Mouse (Mus musculus) kidney, postnatal 0 days (tissue): ENCODE measurements at regions not wholly inside any gene's neighbourhood (a gene's known extent, or its start where the extent isn't known, plus 50 kb on each side); places are given as distances from the start of the nearest gene placed in this dataset.

ENCODE experiments used
- ATAC-seq: fragments of 200-750 bp; cut with Nextera tagmentation; replicated peaks from 2 replicates; pipeline ENCODE4 v1.8.0; 2017; ENCODE audit warnings: low read depth, moderate number of reproducible peaks, moderate TSS enrichment, moderate library complexity; ENCODE audit not compliant: low FRiP score
- DNase-seq: peaks from one replicate; pipeline ENCODE4 v3.0.0-alpha.2; 2016; ENCODE audit warnings: low spot score
- H3K27ac ChIP-seq: fragments of 300-500 bp; sonication (generic); 2 replicates; pipeline ENCODE4 v1.5.1; 2014; ENCODE audit warnings: mild to moderate bottlenecking
- H3K27me3 ChIP-seq: fragments of 300-500 bp; sonication (generic); 2 replicates; pipeline ENCODE4 v1.6.1; 2014; ENCODE audit warnings: low read length, mixed read lengths; ENCODE audit not compliant: insufficient read depth
- H3K36me3 ChIP-seq: fragments of 300-500 bp; sonication (generic); 2 replicates; pipeline ENCODE4 v1.6.1; 2014; ENCODE audit warnings: low read length, mixed read lengths; ENCODE audit not compliant: insufficient read depth
- H3K4me1 ChIP-seq: fragments of 300-500 bp; sonication (generic); replicated peaks from 2 replicates; pipeline ENCODE4 v1.6.1; 2014; ENCODE audit warnings: antibody characterized with exemption, low read length, mixed read lengths; ENCODE audit not compliant: insufficient read depth
- H3K4me2 ChIP-seq: fragments of 300-500 bp; sonication (generic); 2 replicates; pipeline ENCODE4 v1.6.1; 2014; ENCODE audit warnings: mild to moderate bottlenecking, low read length, moderate library complexity, mixed read lengths
- H3K4me3 ChIP-seq: fragments of 300-500 bp; sonication (generic); replicated peaks from 2 replicates; pipeline ENCODE4 v1.5.1; 2014; ENCODE audit warnings: low read depth, low read length
- H3K9ac ChIP-seq: fragments of 300-500 bp; sonication (generic); 2 replicates; pipeline ENCODE4 v1.6.1; 2014; ENCODE audit warnings: low read depth, low read length
- H3K9me3 ChIP-seq: fragments of 300-500 bp; sonication (generic); replicated peaks from 2 replicates; pipeline ENCODE4 v1.6.1; 2016; ENCODE audit warnings: low read length, inconsistent platforms, mixed read lengths
- CTCF ChIP-seq: IDR thresholded peaks from 2 replicates; pipeline ENCODE4 v1.5.1; 2016; ENCODE audit warnings: antibody characterized with exemption, low read depth, mild to moderate bottlenecking, moderate library complexity
- WGBS: fragments of 180-500 bp; shearing (Covaris S2); extraction: QIAGEN DNeasy Blood & Tissue Kit; methylation state at CpG from one replicate; pipeline ENCODE4 v1.1.7; 2014; 5-methylcytosine and 5-hydroxymethylcytosine counted together

DNA sequence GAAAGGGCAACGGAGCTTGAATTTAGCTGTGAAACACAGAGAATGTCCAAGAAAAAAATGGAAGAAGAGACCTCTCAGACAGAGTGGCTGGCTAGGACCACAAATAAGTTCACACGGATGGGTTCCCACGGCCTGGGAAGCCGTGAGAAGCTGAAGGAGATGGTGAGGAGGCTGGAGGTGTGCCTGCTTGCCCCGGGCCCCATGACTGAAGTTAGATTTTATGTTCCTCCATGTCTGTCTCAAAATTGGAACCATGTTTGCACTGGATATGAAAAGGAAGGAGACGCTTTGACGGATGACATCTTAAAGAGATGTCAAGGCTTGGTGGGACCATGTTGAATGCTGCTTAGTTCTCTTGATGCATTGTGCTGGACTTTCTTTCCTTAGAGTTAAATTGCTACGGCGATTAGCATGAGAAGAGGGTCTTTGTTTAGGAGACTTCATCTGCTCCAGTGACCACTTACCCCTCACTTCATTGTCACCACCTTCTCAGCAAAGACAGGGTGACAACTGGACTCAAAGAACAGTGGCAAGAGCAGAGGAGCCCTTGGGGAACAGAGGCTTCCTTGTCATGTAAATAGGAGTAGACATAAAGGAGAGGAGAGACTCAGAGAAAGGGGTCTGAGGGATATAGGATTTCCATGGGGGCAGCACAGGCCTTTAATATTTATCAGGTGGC is 407.4 kb upstream of the Intu start:
- H3K9ac ChIP-seq, result no peak overlapping the region
- DNase-seq, result no peak
- H3K4me2 ChIP-seq, result no peak overlapping the region
- H3K9me3 ChIP-seq, result no peaks in the 10 kb centered on the region
- ATAC-seq, result no peak
- TF ChIP-seq CTCF, result no peak
- no peaks in the 10 kb centered on the region for H3K27me3 ChIP-seq
- H3K4me3 ChIP-seq, result no peak overlapping the region
- H3K4me1 ChIP-seq, result no peaks in the 10 kb centered on the region
- H3K36me3 ChIP-seq, result no peaks in the 10 kb centered on the region
- 87% methylated on average over 9 of the region's 9 CpGs for WGBS
- H3K27ac ChIP-seq, result no peak overlapping the region

DNA sequence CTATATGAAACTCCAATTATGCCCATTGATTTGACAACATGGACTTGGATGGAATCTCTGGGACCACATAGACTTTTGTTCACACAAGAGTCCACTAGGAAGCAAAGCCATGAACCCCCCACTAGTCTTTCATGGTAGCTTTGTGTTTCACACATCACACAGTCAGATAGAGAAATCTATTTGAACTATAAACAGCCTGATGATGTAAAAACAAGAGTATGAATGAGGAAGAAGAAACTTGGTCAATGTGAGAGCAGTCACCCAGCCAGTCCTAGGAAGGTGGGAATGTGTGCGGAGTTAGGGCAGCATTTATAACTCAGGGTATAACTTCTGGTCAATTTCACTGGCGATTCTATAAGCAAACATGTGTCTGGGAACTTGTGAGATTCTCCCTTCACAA is 404.2 kb upstream of the Intu start:
- ATAC-seq (no peak), DNase-seq (no peak)
- H3K27me3 ChIP-seq, result no peaks in the 10 kb centered on the region
- H3K4me3 ChIP-seq, result no peak overlapping the region
- no peak overlapping the region for H3K27ac ChIP-seq
- no peak for TF ChIP-seq CTCF
- H3K4me2 ChIP-seq, result no peak overlapping the region
- H3K36me3 ChIP-seq, result no peaks in the 10 kb centered on the region
- H3K4me1 ChIP-seq, result no peaks in the 10 kb centered on the region
- H3K9me3 ChIP-seq, result no peaks in the 10 kb centered on the region
- WGBS, result 83% methylated on average over 2 of the region's 2 CpGs
- no peak overlapping the region for H3K9ac ChIP-seq

DNA sequence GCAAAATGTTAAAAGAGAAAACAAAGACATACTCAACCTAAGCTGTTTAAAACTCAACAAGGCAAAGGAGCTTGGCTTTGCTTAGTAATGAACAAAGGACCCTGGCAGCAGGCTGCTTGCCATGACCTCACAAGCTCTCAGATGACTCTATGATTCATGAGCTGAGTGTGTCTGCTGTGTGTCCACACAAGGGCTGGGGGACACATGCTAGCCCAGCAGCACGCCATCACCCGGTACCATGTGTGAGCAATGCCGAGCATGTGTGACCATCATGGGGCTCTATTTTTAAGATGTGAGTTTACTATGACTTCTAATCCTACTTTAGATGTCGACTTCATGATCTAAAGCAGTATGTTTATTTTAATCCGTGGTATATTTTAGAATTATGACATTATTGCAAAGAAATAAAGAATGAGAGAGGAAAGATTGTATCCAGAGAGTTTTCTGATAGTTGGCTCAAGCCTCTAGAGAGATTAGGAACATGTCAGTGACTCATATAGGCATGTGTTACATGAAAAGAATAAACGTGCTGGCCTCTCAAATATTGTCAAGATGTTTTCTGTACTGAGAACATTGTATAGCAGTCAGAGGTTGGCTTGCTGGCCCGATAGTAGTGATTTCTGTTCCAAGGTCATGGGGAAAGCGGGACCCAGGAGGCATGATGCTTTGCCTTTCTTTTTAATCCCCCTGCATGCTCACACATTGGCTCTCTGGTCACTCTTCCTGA is 400.1 kb upstream of the Intu start:
- no peak for TF ChIP-seq CTCF
- H3K4me1 ChIP-seq, result no peaks in the 10 kb centered on the region
- no peak overlapping the region for H3K27ac ChIP-seq
- WGBS, result 84% methylated on average over 8 of the region's 8 CpGs
- no peak overlapping the region for H3K4me2 ChIP-seq
- H3K27me3 ChIP-seq, result no peaks in the 10 kb centered on the region
- no peaks in the 10 kb centered on the region for H3K9me3 ChIP-seq
- no peaks in the 10 kb centered on the region for H3K36me3 ChIP-seq
- H3K9ac ChIP-seq, result no peak overlapping the region
- ATAC-seq (no peak), DNase-seq (no peak)
- H3K4me3 ChIP-seq, result no peak overlapping the region

DNA sequence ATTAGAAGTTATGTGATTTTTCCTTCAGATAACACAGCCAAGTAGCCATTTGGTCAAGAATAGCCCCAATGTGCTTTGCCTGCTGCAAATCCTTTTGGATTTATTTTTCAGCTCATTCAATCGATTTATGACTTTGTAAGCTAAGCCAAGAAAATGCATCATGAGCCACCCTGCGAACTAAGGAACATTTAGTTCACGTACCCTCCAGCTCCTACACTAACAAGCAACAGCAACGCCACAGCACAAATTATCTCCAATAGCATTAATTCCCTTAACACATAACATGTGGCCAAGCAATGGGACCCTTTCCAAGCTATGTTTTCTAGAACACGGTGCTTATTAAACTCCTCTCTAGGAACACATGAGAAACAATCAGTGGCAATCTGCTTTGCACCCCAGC is 392.4 kb upstream of the Intu start:
- Histone ChIP-seq H3K4me2 (no peak overlapping the region), H3K27me3 (no peaks in the 10 kb centered on the region), H3K4me1 (0 out of 2 replicates have a peak, but pooled peaks cover 6% of the 10 kb centered on the region), H3K27ac (no peak overlapping the region), H3K9me3 (no peaks in the 10 kb centered on the region), H3K36me3 (no peaks in the 10 kb centered on the region), H3K4me3 (no peak overlapping the region), H3K9ac (no peak overlapping the region)
- ATAC-seq, result no peak
- peak; percentile 24 for DNase-seq
- WGBS, result 34% methylated on average over 5 of the region's 5 CpGs
- no peak for TF ChIP-seq CTCF

DNA sequence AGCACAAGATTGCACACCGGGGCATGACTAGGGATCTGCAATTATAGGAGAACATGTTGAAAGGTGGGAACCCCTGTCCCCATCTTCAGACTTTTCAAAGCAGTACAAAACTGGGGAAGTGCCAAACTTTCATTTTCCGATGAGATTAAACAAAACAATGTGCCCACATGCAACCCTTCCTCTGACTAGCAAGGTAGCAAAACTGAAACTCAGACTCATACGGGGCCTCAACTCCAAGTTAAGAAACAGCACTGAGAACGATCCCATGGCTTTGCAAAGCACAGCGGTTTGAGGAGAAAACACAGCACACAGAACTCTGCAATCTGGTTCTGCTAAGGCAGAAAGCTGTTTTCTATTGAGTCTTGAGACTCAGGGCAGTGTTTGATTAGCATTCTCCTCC is 388.9 kb upstream of the Intu start:
- WGBS, result 93% methylated on average over 5 of the region's 5 CpGs
- no peak overlapping the region for H3K4me2 ChIP-seq
- ATAC-seq, result no peak

DNA sequence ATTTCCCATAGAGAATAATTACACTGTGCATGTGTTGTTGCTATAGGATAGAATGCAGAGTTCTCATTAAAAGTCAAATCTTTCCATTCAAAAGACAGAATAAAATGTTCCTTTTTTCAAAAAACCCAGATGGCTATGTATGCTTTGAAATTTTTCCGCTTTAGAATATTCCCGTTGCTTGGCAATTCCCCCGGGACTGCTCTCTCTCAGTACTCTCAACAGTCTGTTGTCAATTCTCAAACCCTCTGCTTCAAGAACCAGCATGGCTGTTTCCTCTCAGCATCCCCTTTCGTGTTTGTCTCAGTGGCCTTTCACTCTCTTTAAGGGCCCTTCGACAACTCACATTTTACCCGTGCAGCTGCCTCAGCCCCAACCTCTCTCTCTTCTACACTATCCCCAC is 372.5 kb upstream of the Intu start:
- Histone ChIP-seq H3K27ac (no peak overlapping the region), H3K4me2 (no peak overlapping the region), H3K27me3 (no peaks in the 10 kb centered on the region), H3K4me1 (no peaks in the 10 kb centered on the region), H3K9me3 (no peaks in the 10 kb centered on the region), H3K9ac (no peak overlapping the region), H3K4me3 (no peak overlapping the region), H3K36me3 (no peaks in the 10 kb centered on the region)
- ATAC-seq, result no peak
- no peak for DNase-seq
- WGBS, result 69% methylated on average over 6 of the region's 6 CpGs
- TF ChIP-seq CTCF, result no peak

More for the DNA sequence above, 388.9 kb upstream of the Intu start:
- Histone ChIP-seq H3K36me3 (no peaks in the 10 kb centered on the region), H3K27ac (no peak overlapping the region), H3K27me3 (no peaks in the 10 kb centered on the region), H3K4me3 (no peak overlapping the region), H3K9ac (no peak overlapping the region), H3K9me3 (no peaks in the 10 kb centered on the region), H3K4me1 (0 out of 2 replicates have a peak, but pooled peaks cover 6% of the 10 kb centered on the region)
- TF ChIP-seq CTCF, result no peak
- no peak for DNase-seq
